Mouse (Mus musculus) CD4-positive helper T cell, adult 2 months (primary cell): ENCODE measurements around the gene Dclre1a.

Source experiments
- DNase-seq: peaks from one replicate; pipeline ENCODE4 v3.0.0-alpha.2; 2012; ENCODE audit warnings: low read depth, missing footprints, low spot score

Gene Dclre1a

GRCm38 (mm10) chr19:56484630-56485375 is 63.2 kb downstream of the Dclre1a start:
- DNase-seq: no peak
